In the genomic region with DNA sequence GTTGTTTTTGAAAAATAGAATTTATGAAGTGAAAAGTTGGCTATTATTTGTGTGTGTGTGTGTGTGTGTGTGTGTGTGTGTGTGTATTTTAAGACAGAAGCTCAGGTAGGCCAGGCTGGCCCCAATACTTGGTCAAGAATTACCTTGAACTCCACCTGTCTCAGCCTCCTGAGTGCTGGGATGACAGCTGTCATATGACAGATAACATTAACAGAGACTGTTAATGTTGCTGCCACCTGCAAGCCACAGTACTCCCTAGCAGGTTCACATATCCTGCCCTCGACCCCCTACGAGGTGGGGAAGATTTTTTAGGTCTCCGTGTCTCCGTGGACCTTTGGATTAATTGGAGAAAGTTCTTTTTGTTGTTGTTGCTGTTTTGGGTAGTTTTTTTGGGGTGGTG, we compare ENCODE assay signal across 17 mouse cellular contexts. TPM values are rescaled to one million over a fixed set of nuclear protein-coding genes. Genes with fewer than 3 reads are reported as not detected.
DNase-seq lines count a peak whose midpoint lies in the region; ATAC-seq and TF ChIP-seq lines count a peak whose summit lies in the region.
"Had no signal": no experiment of that assay in that cellular context is flagged by ENCODE, and none has a peak within 500 bp of the region (broad histone marks: within the 10 kb centered on the region; RNA-seq: fewer than 3 reads in every experiment).

No protein-coding gene starts in this region.

- TF ChIP-seq CTCF in bone marrow, adult 2 months (IDR thresholded peaks at IDR 0.05; ENCODE audit: control insufficient read depth, insufficient read depth, low read length) = no peak
- TF ChIP-seq CTCF in liver, postnatal 0 days (IDR thresholded peaks at IDR 0.05; ENCODE audit: low read depth) = no peak

- H3K4me3 ChIP-seq in heart, embryonic 12.5 days = no peak overlapping the region
- H3K4me3 ChIP-seq in bone marrow, adult 2 months (replicated peaks; ENCODE audit: control insufficient read depth, low read depth, low read length) = no peak overlapping the region
- no peak overlapping the region for H3K4me3 ChIP-seq in liver, postnatal 0 days (ENCODE audit: low read depth, low read length)
- no peak overlapping the region for H3K4me3 ChIP-seq in hindbrain, embryonic 12.5 days
- H3K4me3 ChIP-seq: embryonic facial prominence, embryonic 13.5 days; forebrain, embryonic 10.5 days; hindbrain, embryonic 13.5 days had no signal

- no peak for TF ChIP-seq EP300 in liver, postnatal 0 days (IDR thresholded peaks at IDR 0.05; ENCODE audit: low read depth)

- H3K4me2 ChIP-seq in heart, embryonic 12.5 days = peak overlapping the region; percentile 11; the same call in 1 of the 2 replicates
- peak overlapping the region; percentile 52 for H3K4me2 ChIP-seq in liver, postnatal 0 days (ENCODE audit: low read depth, low read length)
- no peak overlapping the region for H3K4me2 ChIP-seq in hindbrain, embryonic 12.5 days (replicated peaks)
- H3K4me2 ChIP-seq: embryonic facial prominence, embryonic 13.5 days; hindbrain, embryonic 13.5 days had no signal

- WGBS in heart, embryonic 12.5 days = 66% methylated on average over 4 of the region's 4 CpGs
- WGBS in bone marrow, adult 2 months = 60% methylated on average over 4 of the region's 4 CpGs
- 68% methylated on average over 4 of the region's 4 CpGs for WGBS in liver, postnatal 0 days (ENCODE audit: insufficient replicate concordance)
- 76% methylated on average over 4 of the region's 4 CpGs for WGBS in hindbrain, embryonic 12.5 days

- no peaks in the 10 kb centered on the region for H3K27me3 ChIP-seq in heart, embryonic 12.5 days (replicated peaks)
- H3K27me3 ChIP-seq in liver, postnatal 0 days (ENCODE audit: insufficient read depth, low read length) = no peaks in the 10 kb centered on the region
- no peaks in the 10 kb centered on the region for H3K27me3 ChIP-seq in hindbrain, embryonic 12.5 days
- H3K27me3 ChIP-seq: embryonic facial prominence, embryonic 13.5 days; hindbrain, embryonic 13.5 days had no signal

- H3K27ac ChIP-seq in heart, embryonic 12.5 days (ENCODE audit: poor library complexity, severe bottlenecking) = peak overlapping the region; percentile 61
- H3K27ac ChIP-seq in bone marrow, adult 2 months (ENCODE audit: control insufficient read depth, insufficient read depth, low read depth, low read length, poor library complexity) = peak overlapping the region; percentile 70; the same call in 1 of the 2 replicates
- H3K27ac ChIP-seq in liver, postnatal 0 days (ENCODE audit: low read depth) = peak overlapping the region; percentile 84
- H3K27ac ChIP-seq in hindbrain, embryonic 12.5 days = no peak overlapping the region
- H3K27ac ChIP-seq: embryonic facial prominence, embryonic 13.5 days; forebrain, embryonic 10.5 days; hindbrain, embryonic 13.5 days had no signal

- peaks cover 17% of the 10 kb centered on the region for H3K4me1 ChIP-seq in heart, embryonic 12.5 days (replicated peaks)
- H3K4me1 ChIP-seq in bone marrow, adult 2 months (ENCODE audit: control insufficient read depth, insufficient read depth, low read length) = peaks cover 1% of the 10 kb centered on the region; the same call in 1 of the 2 replicates
- H3K4me1 ChIP-seq in liver, postnatal 0 days (ENCODE audit: insufficient read depth) = peaks cover 9% of the 10 kb centered on the region; the same call in 1 of the 2 replicates
- no peaks in the 10 kb centered on the region for H3K4me1 ChIP-seq in hindbrain, embryonic 12.5 days
- H3K4me1 ChIP-seq: embryonic facial prominence, embryonic 13.5 days; forebrain, embryonic 10.5 days; hindbrain, embryonic 13.5 days had no signal

- H3K9me3 ChIP-seq in heart, embryonic 12.5 days (replicated peaks) = no peaks in the 10 kb centered on the region; the same call in 1 of the 2 replicates
- no peaks in the 10 kb centered on the region for H3K9me3 ChIP-seq in liver, postnatal 0 days (ENCODE audit: low read length)
- no peaks in the 10 kb centered on the region for H3K9me3 ChIP-seq in hindbrain, embryonic 12.5 days (replicated peaks)
- H3K9me3 ChIP-seq: embryonic facial prominence, embryonic 13.5 days; forebrain, embryonic 10.5 days; G1E; hindbrain, embryonic 13.5 days had no signal

- intact Hi-C loops in heart, postnatal 10 days (cut with DNase I) = no loop called here

- no peak for TF ChIP-seq POLR2A in bone marrow, adult 2 months (IDR thresholded peaks at IDR 0.05; ENCODE audit: borderline replicate concordance, control insufficient read depth, low read depth, low read length)

- DNase-seq in heart, postnatal 10 days = no peak
- peak; percentile 48 for DNase-seq in liver
- DNase-seq in liver, postnatal 0 days = peak; percentile 18
- DNase-seq in right cerebral cortex, postnatal 10 days (ENCODE audit: low spot score in 2 of 2) = no peak
- DNase-seq in thymus, postnatal 14 days = no peak
- DNase-seq: cerebellum, postnatal 10 days; kidney, adult 2 months; kidney, postnatal 14 days; midbrain, embryonic 14.5 days had no signal

- H3K9ac ChIP-seq in heart, embryonic 12.5 days = no peak overlapping the region
- H3K9ac ChIP-seq in liver, postnatal 0 days (replicated peaks) = peak overlapping the region; percentile 16; the same call in 1 of the 2 replicates
- no peak overlapping the region for H3K9ac ChIP-seq in hindbrain, embryonic 12.5 days
- H3K9ac ChIP-seq: embryonic facial prominence, embryonic 13.5 days; hindbrain, embryonic 13.5 days had no signal

- ATAC-seq in heart, embryonic 12.5 days (ENCODE audit: insufficient number of reproducible peaks, low FRiP score) = no peak
- ATAC-seq in liver, postnatal 0 days = peak; percentile 30; the same call in 1 of the 2 replicates
- ATAC-seq in hindbrain, embryonic 12.5 days (ENCODE audit: low FRiP score) = no peak
- ATAC-seq: inflammation-experienced regulatory T-cells, adult 6 months had no signal

- no peaks in the 10 kb centered on the region for H3K36me3 ChIP-seq in heart, embryonic 12.5 days
- H3K36me3 ChIP-seq in liver, postnatal 0 days (replicated peaks; ENCODE audit: insufficient read depth, low read length) = no peaks in the 10 kb centered on the region
- H3K36me3 ChIP-seq in hindbrain, embryonic 12.5 days = no peaks in the 10 kb centered on the region
- H3K36me3 ChIP-seq: embryonic facial prominence, embryonic 13.5 days; forebrain, embryonic 10.5 days; G1E; hindbrain, embryonic 13.5 days had no signal

RNA-seq across cellular contexts. Expression of gene Phactr4, which starts 5.2 kb away (rescaled TPM):
- 19.5 and 22.9 TPM in 2 replicates for polyA plus RNA-seq in heart, embryonic 12.5 days (2016; fragmentation: Nextera tagmentation; extraction: Ambion mirVana)
- 10 to 100 TPM; 29.2 to 29.4 TPM for total RNA-seq in heart, postnatal 10 days (2021)
- 10.9 and 21.5 TPM in 2 replicates for polyA plus RNA-seq in bone marrow, adult 2 months (2011; ENCODE audit: insufficient read depth, insufficient read length, low replicate concordance, missing spikeins)
- 6.2 and 7.7 TPM in 2 replicates for polyA plus RNA-seq in liver, postnatal 0 days (2015; fragmentation: Nextera tagmentation; extraction: Ambion mirVana)
- polyA plus RNA-seq in hindbrain, embryonic 12.5 days (2016; fragmentation: Nextera tagmentation; extraction: Ambion mirVana) = 18.4 and 19.7 TPM in 2 replicates

RNA-seq across cellular contexts. Expression of gene Med18, which starts 36.2 kb away (rescaled TPM):
- polyA plus RNA-seq in heart, embryonic 12.5 days (2016; fragmentation: Nextera tagmentation; extraction: Ambion mirVana) = 16.4 and 18.2 TPM in 2 replicates
- total RNA-seq in heart, postnatal 10 days (2021) = 1 to 10 TPM; 6.7 to 7.1 TPM
- polyA plus RNA-seq in bone marrow, adult 2 months (2011; ENCODE audit: insufficient read depth, insufficient read length, low replicate concordance, missing spikeins) = 9.5 and 19.3 TPM in 2 replicates
- 8.0 and 10.1 TPM in 2 replicates for polyA plus RNA-seq in liver, postnatal 0 days (2015; fragmentation: Nextera tagmentation; extraction: Ambion mirVana)
- polyA plus RNA-seq in hindbrain, embryonic 12.5 days (2016; fragmentation: Nextera tagmentation; extraction: Ambion mirVana) = 18.9 and 24.5 TPM in 2 replicates

Comparison
In these comparisons a context has a peak if more than half of its experiments do, and no peak if none do; other contexts are left out.
1. DNase-seq: peak in liver (single experiment) and liver, postnatal 0 days (single experiment); none in heart, postnatal 10 days (0 of 2), right cerebral cortex, postnatal 10 days (0 of 2) and thymus, postnatal 14 days (single experiment).